Mouse (Mus musculus): ENCODE measurements around the gene Kremen1.

The Kremen1 gene

DNA sequence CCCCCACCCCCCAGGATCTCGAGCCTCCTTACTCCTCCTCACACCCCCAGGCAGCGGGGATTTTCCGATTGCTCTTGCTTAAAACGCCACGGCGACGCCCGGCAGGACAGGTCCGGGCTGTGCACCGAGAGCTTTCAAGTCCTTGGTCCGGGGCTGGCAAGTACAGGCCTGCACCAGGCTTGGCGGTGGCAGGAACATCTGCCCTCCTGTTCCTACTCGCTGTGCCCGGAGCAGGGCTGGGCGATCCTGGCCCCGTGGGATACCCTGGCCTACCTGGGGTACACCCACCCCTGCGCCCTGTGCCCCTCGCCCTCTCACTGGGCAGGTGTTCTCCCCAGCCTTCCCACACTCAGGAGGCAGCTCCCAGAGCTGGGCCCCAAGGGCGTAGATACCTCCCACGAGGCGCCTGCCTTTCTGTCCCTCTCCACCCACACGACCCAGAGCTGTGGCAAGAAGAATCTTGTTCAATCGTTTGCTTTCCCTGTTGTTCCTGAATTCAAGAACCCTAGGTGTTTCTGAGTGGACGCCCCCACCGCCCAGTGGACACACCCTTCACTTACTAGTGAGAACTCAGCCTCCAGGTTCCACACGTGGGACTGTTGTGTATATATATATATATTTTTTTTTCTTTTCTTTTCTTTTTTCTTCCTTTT, 1.8 kb upstream of the Kremen1 start:
- DNase-seq: no peak

DNA sequence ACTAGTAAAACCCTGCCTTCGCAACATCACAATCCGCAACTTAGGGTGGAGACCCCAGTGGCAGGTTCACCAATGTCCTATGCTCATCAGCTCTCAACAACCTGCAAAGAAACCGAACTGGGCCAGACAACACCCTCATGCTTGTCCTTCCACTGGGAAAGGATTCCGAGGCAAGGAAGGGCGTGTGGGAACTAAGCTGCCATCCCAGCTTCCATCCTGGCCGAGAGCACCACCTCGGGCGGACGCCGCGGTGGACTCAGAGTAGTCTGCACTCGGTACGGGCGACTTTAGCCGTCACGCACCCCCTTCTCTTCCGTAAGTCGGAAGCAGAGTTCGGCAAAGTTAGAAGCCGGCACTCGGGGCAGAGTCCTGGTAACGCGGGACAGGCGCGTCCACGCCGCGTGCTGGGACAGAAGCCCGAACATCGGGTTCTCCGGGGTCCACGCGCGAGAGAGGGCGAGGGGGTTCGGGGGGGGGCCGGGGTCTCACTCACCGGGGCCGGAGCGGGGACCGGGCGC, 357 bp downstream of the Kremen1 start:
- no peak for DNase-seq

DNA sequence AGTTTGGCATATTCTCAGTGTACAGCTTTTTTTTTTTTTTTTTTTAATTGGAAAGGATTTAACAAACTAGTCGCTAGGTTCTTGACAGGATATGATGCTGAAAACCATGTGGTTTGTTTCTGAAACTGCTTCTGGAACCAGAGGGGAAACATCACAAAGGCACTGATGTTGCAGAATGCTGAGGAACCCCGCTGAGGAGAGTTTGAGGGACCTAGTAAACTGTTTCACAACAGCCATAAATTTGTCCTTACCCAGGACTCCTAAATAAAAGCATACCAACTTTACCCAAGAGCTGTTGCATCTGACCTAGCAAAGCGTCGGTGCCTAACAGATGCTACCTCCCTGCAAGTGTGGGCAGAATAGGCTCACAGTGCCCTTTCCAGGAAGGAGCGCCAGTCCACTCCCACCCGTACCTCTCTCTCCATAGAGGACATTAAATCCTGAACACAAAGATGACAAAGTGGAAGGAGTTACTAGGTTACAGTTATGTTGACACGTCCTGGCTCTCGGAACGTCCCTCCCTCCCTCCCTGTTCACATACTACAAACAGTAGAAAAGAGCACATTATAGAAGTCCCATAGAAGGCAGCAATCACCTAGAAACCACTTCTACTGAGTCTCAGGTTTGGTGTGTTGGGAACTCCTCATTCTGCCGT, 1.3 kb downstream of the Kremen1 start:
- DNase-seq: no peak

DNA sequence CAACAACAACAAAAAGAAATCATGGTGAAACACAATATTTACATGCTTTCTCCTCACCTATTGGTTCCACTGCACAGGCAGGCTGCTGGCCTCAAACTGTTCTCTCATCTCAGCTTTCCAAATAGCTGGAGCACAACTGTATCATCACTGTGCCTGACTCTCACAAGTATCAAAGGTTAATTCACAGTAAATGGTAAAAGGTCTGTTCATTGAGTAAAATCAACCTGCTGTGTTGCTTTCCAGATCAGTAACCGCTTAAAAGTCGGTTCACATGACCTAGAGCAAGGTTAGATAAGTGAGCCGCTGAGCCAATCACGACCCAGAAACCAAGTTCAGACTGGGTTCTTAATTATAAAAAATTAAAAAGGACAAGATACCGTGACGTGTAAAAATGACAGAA, 3.3 kb downstream of the Kremen1 start:
- no peak for DNase-seq

DNA sequence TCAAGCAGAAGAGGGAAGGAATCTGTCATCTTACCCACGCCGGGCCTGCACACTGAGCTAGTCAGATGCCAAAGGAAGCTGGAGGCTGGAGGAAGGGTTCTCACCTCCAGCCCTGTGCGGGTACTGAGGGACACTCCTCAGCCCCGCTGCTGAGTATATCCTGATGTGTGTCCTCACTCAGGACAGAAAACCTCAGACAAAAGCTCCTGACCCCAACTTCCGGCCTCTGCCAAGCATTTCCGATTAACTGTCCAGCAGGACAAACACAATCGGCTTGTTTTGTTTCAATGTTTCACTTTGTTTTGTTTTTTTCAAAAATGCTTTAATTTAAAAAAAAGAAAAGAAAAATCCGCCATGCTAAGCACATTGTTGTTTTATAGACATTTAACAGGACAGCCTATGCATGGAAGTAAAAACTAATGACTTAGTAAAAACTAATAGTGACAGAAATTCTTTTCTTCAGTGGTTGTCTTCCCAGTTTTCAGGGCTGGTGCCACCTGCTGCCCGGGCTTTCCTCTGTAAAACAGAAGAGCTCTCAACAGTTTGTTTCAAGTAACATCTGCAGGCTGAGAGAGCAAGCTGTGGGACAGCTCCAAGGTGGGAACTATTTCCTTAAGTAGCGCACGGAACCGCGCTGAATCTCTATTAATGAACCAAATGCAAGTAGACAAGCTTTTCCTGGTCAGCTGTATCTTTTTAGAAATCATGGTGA, 4.1 kb downstream of the Kremen1 start:
- DNase-seq: no peak

DNA sequence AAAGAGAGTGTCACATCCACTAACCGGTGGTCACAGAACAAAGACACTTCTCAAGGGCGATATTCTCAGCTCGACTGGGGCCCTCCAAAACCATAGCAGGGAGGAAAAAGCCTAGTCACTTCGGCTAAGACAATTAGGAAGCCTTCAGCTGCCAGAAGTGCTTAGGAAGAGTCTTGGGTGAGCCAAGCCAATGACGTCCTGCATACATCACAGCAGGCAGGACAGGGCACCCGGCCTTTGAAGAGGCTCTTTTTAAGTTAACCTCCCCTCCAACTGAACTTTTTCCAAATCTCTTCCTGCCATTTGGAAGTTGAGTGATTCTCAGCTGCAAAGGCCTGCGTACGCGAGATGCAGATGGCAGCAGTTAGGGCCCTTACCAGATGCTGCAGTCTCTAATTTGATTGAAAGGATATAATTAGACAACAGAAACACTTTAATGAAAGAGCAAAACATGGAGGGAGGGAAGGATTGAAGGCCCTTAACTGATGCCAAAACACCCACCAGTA, 5.8 kb downstream of the Kremen1 start:
- no peak for DNase-seq

DNA sequence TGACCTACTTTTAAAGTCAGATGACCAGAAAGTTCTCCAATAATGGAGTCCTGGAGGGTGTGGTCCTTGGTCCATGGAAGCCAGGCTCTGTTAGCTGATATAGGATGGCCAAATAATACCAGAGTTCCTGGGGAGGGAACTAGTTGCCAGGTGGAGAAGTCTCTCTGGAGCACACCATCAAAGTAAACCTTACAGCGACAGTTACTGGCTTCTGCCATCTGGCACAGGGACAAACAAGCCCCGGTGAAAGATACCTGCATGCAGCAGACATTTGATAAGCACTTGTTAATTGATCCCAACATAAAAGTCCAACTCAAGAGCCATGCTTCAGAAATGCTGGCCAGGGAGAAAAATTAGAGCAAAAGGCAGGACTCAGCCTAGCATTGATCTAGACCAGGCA, 7.3 kb downstream of the Kremen1 start:
- no peak for DNase-seq

DNA sequence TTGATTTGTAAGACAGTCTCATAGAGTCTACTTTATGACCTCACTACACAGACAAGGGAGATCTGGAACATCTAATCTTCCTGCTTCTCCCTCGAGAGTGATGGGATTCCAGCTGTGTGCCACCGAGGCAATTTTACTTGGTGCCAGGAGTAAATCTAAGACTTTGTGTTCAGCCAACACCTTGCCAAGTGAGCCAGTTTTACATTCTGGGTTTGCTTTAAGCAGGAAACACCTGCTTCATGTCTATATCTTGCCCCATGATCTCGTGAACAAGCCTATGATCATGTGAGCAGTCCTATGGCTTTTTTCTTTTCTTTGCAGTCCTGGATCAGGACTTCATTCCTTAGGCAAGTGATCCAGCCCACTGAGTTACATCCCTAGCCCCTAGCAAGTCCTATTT, 7.8 kb downstream of the Kremen1 start:
- DNase-seq: no peak

DNA sequence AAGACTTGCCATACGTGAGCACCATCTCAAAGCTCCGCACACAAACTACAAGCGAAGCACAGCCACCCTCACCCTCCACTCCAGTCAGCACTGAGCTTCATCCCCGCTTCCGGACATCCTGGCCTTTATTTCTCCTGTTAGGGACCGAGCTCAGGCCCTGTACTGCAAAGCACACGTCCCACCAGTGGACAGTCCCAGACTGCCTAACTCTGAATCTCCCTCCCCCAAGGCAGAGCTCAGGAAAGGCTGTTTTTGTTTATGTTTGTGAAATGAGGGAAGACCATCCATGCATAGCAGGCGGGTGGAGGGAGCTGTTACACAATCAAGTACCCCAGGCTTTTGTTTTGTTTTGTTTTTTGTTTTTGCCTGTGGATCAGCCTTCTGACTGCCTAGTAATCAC, 8.6 kb downstream of the Kremen1 start:
- DNase-seq: no peak

DNA sequence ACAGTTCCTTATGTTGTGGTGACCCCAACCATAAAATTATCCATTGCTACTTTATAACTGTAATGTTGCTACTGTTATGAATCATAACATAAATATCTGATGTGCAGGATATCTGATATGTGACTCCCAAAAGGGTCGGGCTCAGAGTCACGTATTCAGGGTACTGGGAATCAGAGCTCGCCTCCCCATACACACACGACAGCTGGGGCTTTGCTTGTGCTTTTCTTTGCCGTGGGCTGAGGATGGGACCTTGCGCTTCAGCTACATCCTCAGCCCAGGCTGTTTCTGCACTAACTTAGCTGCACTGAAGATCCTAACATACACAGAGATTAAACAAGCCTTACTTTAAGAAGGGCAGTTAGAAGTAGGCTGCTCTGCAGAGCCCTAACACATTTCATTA, 10.2 kb downstream of the Kremen1 start:
- no peak for DNase-seq

DNA sequence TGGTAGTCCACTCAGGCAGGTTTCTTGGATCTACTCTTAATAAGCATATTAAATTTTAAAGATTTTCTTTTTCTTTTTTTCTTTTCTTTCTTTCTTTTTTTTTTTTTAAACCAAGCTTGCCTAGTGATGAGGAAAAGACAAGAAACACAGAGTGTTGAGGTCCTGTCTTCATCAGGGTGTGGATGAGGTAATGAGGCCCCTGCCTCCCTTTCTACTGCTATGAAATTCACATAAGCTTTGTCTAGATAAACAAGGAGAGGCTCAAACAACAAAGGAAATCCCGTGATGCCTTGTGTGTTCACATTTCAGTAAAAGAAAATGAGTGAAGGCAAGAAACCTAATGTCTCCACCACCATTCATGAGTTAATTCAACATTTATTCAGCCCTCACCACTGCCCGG, 13.2 kb downstream of the Kremen1 start:
- no peak for DNase-seq

DNA sequence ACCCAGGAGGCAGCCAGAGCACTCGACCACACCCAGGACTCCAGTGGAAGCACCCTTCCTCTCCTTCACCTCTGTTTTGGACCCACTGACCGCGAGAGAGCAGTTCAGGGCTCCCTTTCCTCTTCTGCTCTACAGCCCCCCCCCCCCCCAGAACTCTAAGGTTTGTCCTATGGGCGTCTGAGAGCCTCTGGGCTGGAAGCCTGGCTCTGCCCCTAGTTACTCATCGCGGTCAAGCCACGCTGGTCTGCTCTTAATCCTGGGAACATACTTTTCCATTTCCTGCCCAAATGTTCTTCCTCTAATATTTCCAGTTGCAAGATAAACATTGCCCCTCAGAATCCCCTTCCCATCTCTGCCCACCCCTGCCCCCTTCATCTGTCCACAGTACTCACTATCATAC, 15.9 kb downstream of the Kremen1 start:
- DNase-seq: no peak

DNA sequence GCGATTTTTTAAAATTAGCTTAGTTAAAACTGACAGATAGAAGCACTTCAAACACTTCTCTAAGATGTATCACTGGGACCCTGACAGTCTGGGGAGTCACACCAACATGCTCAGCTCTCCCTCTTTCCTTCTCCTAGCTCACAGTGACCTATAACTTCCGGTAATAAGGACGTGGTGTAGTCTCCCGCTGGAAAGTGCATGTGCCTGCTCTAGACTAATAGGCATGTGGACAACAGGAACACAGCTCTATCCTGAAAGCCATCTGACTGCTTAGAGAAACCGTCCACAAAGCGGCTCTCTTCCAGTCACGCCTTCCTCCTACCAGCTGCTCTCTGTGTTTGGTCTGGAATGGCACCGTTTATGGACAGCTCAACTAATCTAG, 16.6 kb downstream of the Kremen1 start:
- DNase-seq: peak; percentile 31

DNA sequence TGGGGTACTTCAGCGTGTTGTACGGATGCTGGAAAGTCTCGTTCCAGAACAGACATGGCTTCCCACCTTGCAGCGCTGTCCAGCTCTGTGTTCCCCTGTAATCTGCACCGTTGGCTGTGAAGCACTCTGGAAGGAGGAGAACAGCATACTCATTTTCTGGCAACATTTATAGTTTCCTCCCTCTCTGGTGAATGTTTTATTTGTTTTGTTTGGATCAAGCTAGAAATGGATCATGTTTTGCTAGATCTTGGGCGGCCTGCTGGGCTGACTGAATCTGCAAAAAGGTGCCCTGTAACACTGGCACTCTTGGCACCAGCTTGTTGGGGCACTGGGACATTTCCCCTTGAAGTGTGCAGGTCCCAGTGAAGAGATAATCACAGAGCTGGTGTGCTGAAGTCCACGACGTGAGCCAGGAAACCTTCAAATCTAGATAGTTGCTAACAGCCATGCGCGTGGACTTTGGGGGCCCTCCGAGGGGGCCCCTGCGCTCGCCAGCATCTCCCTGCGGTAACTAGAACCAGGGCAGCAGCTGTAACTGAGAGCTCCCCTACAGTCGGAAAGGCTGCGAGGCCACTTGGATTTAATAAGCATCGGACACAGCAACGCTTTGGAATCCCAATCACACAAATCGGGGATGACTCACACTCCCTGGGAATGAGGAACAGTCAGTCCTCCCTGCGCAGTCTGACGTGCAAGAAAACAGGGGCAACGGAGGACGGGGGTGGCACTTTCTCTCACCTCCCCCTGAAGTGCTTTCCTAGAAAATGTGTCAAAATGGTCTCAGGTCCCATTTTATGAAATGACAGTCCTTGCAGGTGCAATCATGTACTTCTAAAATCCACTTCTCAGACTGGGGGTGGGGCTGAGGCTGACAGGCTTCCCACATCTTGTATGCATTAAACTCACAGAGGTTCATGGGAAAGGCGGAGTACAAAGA, 17.3 kb downstream of the Kremen1 start:
- DNase-seq: peak; percentile 72

DNA sequence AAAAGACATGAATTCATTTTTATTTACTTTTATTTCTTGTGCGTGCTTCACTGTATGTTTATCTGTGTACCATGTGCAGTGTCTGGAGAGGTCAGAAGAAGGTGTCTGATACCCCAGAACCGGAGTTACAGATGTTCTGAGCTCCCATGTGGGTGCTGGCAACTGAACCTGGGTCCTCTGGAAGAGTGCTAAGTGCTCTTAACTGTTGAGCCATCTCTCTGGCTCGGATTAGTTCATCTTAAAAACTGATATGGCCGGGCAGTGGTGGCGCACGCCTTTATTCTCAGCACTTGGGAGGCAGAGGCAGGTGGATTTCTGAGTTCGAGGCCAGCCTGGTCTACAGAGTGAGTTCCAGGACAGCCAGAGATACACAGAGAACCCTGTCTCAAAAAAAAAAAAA, 18.1 kb downstream of the Kremen1 start:
- DNase-seq: no peak

DNA sequence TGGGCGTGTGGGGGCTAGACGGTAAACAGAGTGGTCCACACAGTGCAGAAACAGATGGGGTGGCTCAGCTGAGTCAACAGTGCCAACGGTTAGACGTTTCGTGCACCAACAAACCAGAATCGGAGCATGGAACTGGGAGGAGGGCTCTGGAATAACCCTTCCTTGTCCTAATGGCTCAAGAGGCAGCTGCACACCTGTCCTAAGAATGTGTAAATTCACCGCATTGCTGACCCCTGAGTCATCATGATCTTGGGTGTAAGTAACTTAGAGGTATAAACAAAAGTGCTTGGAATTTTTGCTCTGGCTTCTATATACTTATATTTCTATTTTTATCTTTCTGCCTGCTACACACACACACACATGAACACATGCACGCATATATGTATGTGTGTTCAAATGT, 19.2 kb downstream of the Kremen1 start:
- DNase-seq: no peak

DNA sequence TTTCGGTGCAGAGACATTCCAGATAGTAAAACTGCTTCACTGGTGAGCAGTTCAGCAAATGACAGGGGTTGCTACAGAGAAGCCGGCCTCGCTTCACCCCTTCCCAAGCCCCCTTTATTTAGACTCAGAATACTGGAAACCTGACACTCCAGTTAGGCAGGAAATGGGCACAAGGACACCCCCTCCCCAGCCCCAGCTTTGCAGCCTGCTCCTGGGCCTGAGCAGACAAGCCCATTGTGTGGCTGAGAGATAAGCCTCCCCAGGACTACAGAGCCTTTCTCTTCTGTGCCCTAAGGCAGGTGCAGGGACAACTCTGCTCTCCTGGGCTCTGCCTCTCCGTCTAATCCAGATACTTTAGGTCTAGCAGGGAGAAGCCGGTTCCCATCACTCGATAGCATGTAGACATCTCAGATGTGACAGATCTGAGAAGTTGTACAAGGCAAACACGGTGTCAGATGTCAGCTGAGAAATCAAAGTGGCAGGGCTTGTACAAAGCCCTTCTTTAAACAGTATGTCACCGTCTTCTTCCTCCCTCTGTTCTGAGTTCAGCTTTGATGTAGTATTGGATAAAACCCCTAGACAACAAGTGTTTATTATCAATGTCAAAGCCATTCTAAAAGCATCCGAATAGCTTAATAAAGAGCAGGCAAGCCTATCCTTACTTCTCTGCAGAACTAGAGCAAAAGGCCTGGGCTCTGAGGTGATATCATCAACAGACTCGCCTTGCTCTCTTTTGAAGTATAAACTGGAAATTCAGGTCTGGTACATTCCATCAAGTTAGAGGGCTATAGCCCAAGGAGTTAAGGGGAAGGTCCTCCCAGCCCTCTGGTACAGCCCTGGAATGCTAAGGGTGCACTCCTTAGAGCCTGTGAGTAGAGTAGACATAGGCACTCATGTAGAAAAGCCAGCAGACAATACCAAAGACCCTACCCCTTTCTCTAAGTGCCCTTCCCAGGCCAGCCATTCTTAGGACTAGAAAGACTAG, 21.4 kb downstream of the Kremen1 start:
- DNase-seq: no peak

DNA sequence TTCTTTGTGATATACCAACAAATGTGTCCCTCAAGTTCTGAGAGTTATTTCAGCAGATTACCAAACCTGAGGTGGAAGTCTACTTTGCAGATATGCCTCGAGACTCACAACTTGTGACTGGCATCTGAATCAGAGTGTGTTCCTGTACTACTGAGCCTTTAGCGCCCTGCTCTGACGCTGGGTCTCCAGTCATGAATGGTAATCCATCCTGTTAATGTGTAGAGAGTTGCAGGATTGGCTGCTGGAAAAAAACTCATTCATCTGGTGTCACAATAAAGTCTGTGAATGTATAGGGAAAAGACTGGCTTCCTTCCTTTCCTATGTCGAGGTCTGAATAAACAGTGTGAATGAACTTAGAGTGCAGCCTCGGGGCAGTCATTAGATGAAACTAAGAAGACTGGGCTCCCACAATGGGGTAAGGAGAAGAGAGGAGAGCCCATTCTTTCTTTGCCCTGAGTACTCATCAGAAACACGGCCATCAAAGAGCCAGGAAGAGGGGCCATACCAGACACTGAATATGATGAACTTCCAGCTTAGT, 41.4 kb downstream of the Kremen1 start:
- no peak for DNase-seq

DNA sequence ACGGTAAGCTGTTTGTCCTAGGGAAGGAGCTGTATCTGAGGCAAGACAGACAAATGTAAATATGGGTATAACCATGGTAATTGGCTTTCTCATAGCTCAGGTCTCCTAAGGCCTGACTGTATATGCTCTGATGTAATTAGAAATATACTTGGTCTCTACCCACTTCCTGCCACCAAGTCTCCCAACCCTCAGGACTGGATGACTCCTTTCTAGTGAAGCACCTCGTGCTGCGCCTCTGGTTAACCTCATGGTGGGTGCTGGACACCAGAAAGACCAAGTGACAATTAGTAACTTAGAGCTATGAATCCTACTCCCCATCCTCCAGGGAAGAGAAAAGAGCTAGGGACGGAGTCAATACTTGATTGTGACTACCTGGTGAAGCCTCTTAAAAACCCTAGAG, 42.0 kb downstream of the Kremen1 start:
- no peak for DNase-seq

DNA sequence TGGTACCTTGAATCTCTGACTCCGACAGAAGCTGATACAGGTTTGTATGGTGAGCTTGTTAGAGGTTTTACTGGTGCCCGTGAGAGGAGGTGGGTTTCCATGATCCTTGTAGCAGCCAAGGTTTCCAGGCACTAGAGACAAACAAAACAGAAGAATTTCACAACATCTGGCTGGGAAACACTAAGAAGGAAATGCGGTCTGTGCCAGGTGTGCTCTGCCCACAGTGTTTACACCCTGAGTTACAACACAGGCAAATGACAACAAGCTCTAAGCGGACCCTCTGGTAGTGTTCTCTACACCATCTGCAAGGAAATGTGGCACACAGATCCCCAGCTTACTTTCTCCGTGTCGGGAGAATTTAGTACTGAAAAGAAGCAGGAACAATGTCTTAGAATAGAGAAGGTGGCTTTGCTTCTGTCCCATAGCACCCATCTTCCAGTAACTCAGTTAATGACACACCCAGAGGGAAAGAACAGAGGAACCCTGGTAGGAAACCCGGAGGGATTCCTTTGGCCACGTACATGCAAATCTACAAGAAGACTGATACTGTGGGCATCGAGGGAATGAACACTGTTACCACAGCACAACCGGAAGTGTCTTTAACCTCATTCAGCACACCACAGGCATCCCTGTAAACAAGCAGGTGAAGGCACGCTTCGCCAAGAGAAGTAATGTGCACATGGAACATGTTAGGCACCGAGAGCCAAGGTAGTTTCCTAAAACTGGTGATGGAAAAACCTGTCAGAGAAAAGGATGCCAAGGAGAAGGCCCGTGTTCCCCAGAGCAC, 45.8 kb downstream of the Kremen1 start:
- no peak for DNase-seq
